ENCODE assay signal across 10 mouse cellular contexts in the genomic region with DNA sequence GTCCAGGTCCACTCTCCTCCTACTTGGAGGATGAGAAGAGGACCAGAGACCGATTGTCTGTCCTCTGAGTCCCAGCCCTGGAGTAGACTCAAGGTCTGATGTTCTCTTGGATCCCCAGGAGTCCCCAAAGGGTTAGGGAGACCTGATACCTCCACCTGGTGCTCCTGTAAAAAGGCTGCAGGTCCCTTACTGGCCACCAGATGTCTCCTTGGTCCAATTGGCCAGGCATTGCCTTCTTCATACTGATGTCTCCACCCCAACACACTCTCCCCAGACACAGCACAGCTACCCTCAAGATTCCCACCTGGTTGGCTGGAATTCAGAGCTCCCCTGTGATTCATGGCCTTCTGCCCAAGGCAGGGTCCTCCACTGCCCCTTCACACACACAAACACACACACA. TPM values are rescaled to one million over a fixed set of nuclear protein-coding genes. Genes with fewer than 3 reads are reported as not detected.
DNase-seq lines count a peak whose midpoint lies in the region; ATAC-seq and TF ChIP-seq lines count a peak whose summit lies in the region.
"Had no signal": no experiment of that assay in that cellular context is flagged by ENCODE, and none has a peak within 500 bp of the region (broad histone marks: within the 10 kb centered on the region; RNA-seq: fewer than 3 reads in every experiment).

No protein-coding gene starts in this region.

- H3K27me3 ChIP-seq in heart, postnatal 0 days (ENCODE audit: control insufficient read depth, insufficient read depth, low read length) = peaks cover 24% of the 10 kb centered on the region
- peaks cover 49% of the 10 kb centered on the region for H3K27me3 ChIP-seq in heart, embryonic 11.5 days (ENCODE audit: control insufficient read depth, insufficient read depth, low read length)

- no peaks in the 10 kb centered on the region for H3K9me3 ChIP-seq in heart, postnatal 0 days (replicated peaks; ENCODE audit: control insufficient read depth, low read length)
- H3K9me3 ChIP-seq in heart, embryonic 11.5 days (replicated peaks; ENCODE audit: control insufficient read depth, low read length) = no peaks in the 10 kb centered on the region
- H3K9me3 ChIP-seq: embryonic facial prominence, embryonic 12.5 days; liver, embryonic 15.5 days had no signal

- H3K4me3 ChIP-seq in heart, postnatal 0 days (ENCODE audit: low read depth, low read length) = no peak overlapping the region
- H3K4me3 ChIP-seq in heart, embryonic 11.5 days (ENCODE audit: low read depth, low read length) = no peak overlapping the region
- H3K4me3 ChIP-seq: embryonic facial prominence, embryonic 12.5 days; liver, embryonic 15.5 days had no signal

- WGBS in heart, postnatal 0 days = 41% methylated on average over 1 of the region's 1 CpGs
- 57% methylated on average over 1 of the region's 1 CpGs for WGBS in heart, embryonic 11.5 days (ENCODE audit: insufficient replicate concordance)

- TF ChIP-seq CTCF in heart, postnatal 0 days (IDR thresholded peaks at IDR 0.05; ENCODE audit: low read depth) = peak; percentile 68

- H3K36me3 ChIP-seq in heart, postnatal 0 days (replicated peaks; ENCODE audit: control insufficient read depth, insufficient read depth, low read length) = no peaks in the 10 kb centered on the region
- no peaks in the 10 kb centered on the region for H3K36me3 ChIP-seq in heart, embryonic 11.5 days (ENCODE audit: control insufficient read depth, insufficient read depth, low read length)
- H3K36me3 ChIP-seq: embryonic facial prominence, embryonic 12.5 days; liver, embryonic 15.5 days had no signal

- no peak overlapping the region for H3K27ac ChIP-seq in heart, postnatal 0 days (ENCODE audit: low read depth)
- H3K27ac ChIP-seq in heart, embryonic 11.5 days (ENCODE audit: low read depth, low read length) = no peak overlapping the region
- H3K27ac ChIP-seq: embryonic facial prominence, embryonic 12.5 days; liver, embryonic 15.5 days had no signal

- no peak overlapping the region for H3K4me2 ChIP-seq in heart, postnatal 0 days (ENCODE audit: low read depth, low read length)
- H3K4me2 ChIP-seq in heart, embryonic 11.5 days = no peak overlapping the region
- H3K4me2 ChIP-seq: embryonic facial prominence, embryonic 12.5 days; liver, embryonic 15.5 days had no signal

- no peak for TF ChIP-seq EP300 in heart, postnatal 0 days (IDR thresholded peaks at IDR 0.05; ENCODE audit: low read depth)

- DNase-seq in heart, postnatal 0 days (ENCODE audit: low spot score) = no peak
- DNase-seq in 416B (ENCODE audit: low read depth) = peak; percentile 55
- peak; percentile 19 for DNase-seq in Muller cell, postnatal 12 days (ENCODE audit: inconsistent ontology term)
- DNase-seq in cerebellum, postnatal 14 days = peak; percentile 74 to 81
- DNase-seq in left cerebral cortex, postnatal 25 days (ENCODE audit: low spot score in 2 of 2) = peak; percentile 45 to 58
- DNase-seq in retina, postnatal 1 day = peak; percentile 64
- DNase-seq in layer of hippocampus, adult 8-10 months (ENCODE audit: low spot score in 2 of 2) = no peak

- intact Hi-C loops in left cerebral cortex, postnatal 25 days (cut with DNase I) = no loop called here

- H3K9ac ChIP-seq in heart, postnatal 0 days (replicated peaks; ENCODE audit: low read depth, low read length) = no peak overlapping the region
- H3K9ac ChIP-seq in heart, embryonic 11.5 days (ENCODE audit: low read depth, low read length) = no peak overlapping the region
- H3K9ac ChIP-seq: embryonic facial prominence, embryonic 12.5 days; liver, embryonic 15.5 days had no signal

- no peak for ATAC-seq in heart, postnatal 0 days (ENCODE audit: insufficient read depth, low read depth)
- no peak for ATAC-seq in heart, embryonic 11.5 days (replicated peaks; ENCODE audit: insufficient number of reproducible peaks, low FRiP score, low TSS enrichment)

- peaks cover 7% of the 10 kb centered on the region; the same call in 1 of the 2 replicates for H3K4me1 ChIP-seq in heart, postnatal 0 days (ENCODE audit: control insufficient read depth, insufficient read depth)
- H3K4me1 ChIP-seq in heart, embryonic 11.5 days (ENCODE audit: control insufficient read depth, insufficient read depth, low read length) = peaks cover 5% of the 10 kb centered on the region; the same call in 1 of the 2 replicates

RNA-seq across cellular contexts. Expression of a gene that starts 22.8 kb away (rescaled TPM):
- total RNA-seq in heart, postnatal 0 days (2014; rRNA removed; ENCODE audit: low replicate concordance) = 12.7 and 16.1 TPM in 2 replicates
- polyA plus RNA-seq in heart, postnatal 0 days (2015; fragmentation: Nextera tagmentation; extraction: Ambion mirVana) = 9.3 and 11.0 TPM in 2 replicates
- 13.6 and 13.9 TPM in 2 replicates for polyA plus RNA-seq in heart, embryonic 11.5 days (2014; fragmentation: Nextera tagmentation; extraction: Ambion mirVana)
- total RNA-seq in left cerebral cortex, postnatal 25 days (2021) = 1 to 10 TPM; 8.6 to 8.7 TPM
- total RNA-seq in layer of hippocampus, adult 8-10 months (2022) = 1 to 10 TPM; 8.9 to 9.9 (median 9.4) TPM

RNA-seq across cellular contexts. Expression of a gene that starts 22.9 kb away (rescaled TPM):
- 7.3 and 33.1 TPM in 2 replicates for total RNA-seq in heart, postnatal 0 days (2014; rRNA removed; ENCODE audit: low replicate concordance)
- 31.0 and 32.4 TPM in 2 replicates for polyA plus RNA-seq in heart, postnatal 0 days (2015; fragmentation: Nextera tagmentation; extraction: Ambion mirVana)
- 32.6 and 35.1 TPM in 2 replicates for polyA plus RNA-seq in heart, embryonic 11.5 days (2014; fragmentation: Nextera tagmentation; extraction: Ambion mirVana)
- 10 to 100 TPM; 70.4 to 71.2 TPM for total RNA-seq in left cerebral cortex, postnatal 25 days (2021)
- 10 to 100 TPM; 50.7 to 66.2 (median 63.5) TPM for total RNA-seq in layer of hippocampus, adult 8-10 months (2022)

Comparison
In these comparisons a context has a peak if more than half of its experiments do, and no peak if none do; other contexts are left out.
1. DNase-seq: peak in 416B (single experiment), Muller cell, postnatal 12 days (single experiment), cerebellum, postnatal 14 days (2 of 2), left cerebral cortex, postnatal 25 days (2 of 2) and retina, postnatal 1 day (single experiment); none in heart, postnatal 0 days (single experiment) and layer of hippocampus, adult 8-10 months (0 of 2).